In genomic region chr7:97074974-97075373, GRCm38 (mm10) we compare ENCODE assay signal across 21 mouse cellular contexts. TPM values are rescaled to one million over a fixed set of nuclear protein-coding genes. Genes with fewer than 3 reads are reported as not detected.
DNase-seq lines count a peak whose midpoint lies in the region; ATAC-seq and TF ChIP-seq lines count a peak whose summit lies in the region.
"Had no signal": no experiment of that assay in that cellular context is flagged by ENCODE, and none has a peak within 500 bp of the region (broad histone marks: within the 10 kb centered on the region; RNA-seq: fewer than 3 reads in every experiment).

No protein-coding gene starts in this region.

- no peaks in the 10 kb centered on the region for H3K9me3 ChIP-seq in hindbrain, embryonic 16.5 days (ENCODE audit: control insufficient read depth, low read length)
- H3K9me3 ChIP-seq: embryonic facial prominence, embryonic 13.5 days; forebrain, embryonic 13.5 days; hindbrain, embryonic 12.5 days; midbrain, embryonic 10.5 days had no signal

- WGBS in heart, adult 2 months, result 55% methylated on average over 1 of the region's 1 CpGs
- WGBS in hindbrain, embryonic 16.5 days, result 63% methylated on average over 1 of the region's 1 CpGs

- ATAC-seq in megakaryocyte, adult 5-6 weeks (ENCODE audit: poor library complexity, severe bottlenecking), result peak; percentile 66
- ATAC-seq in hindbrain, embryonic 16.5 days, result no peak
- ATAC-seq: forebrain, embryonic 13.5 days; midbrain, embryonic 16.5 days had no signal

- no peak overlapping the region for H3K4me2 ChIP-seq in hindbrain, embryonic 16.5 days (ENCODE audit: low read length)
- H3K4me2 ChIP-seq: embryonic facial prominence, embryonic 13.5 days; forebrain, embryonic 13.5 days; hindbrain, embryonic 12.5 days had no signal

- DNase-seq in heart, adult 2 months, result no peak
- DNase-seq in heart, adult 8-10 months (ENCODE audit: low spot score), result no peak
- DNase-seq in 416B (ENCODE audit: low read depth) (peak; percentile 71), MN1 (ENCODE audit: low spot score) (peak; percentile 80)
- DNase-seq in thymus, postnatal 36 days, result no peak
- DNase-seq: adrenal gland, postnatal 36 days; cerebellum, adult 11 months; cerebellum, postnatal 10 days; kidney, adult 11 months; lung, postnatal 14 days; right cerebral cortex, postnatal 25 days; thymus, postnatal 25 days had no signal

- H3K27me3 ChIP-seq in heart, adult 2 months (ENCODE audit: control insufficient read depth, insufficient read depth, low read length), result no peaks in the 10 kb centered on the region
- no peaks in the 10 kb centered on the region for H3K27me3 ChIP-seq in hindbrain, embryonic 16.5 days (replicated peaks; ENCODE audit: control insufficient read depth, insufficient read depth, low read length)
- H3K27me3 ChIP-seq: embryonic facial prominence, embryonic 13.5 days; forebrain, embryonic 13.5 days; hindbrain, embryonic 12.5 days had no signal

- H3K79me2 ChIP-seq in heart, adult 2 months (replicated peaks; ENCODE audit: control insufficient read depth, insufficient read depth, low read length), result no peaks in the 10 kb centered on the region

- TF ChIP-seq POLR2A in heart, adult 2 months (IDR thresholded peaks at IDR 0.05; ENCODE audit: insufficient read depth, low read depth, low read length), result no peak

- peaks cover 9% of the 10 kb centered on the region for H3K4me1 ChIP-seq in heart, adult 2 months (ENCODE audit: control insufficient read depth, insufficient read depth, low read length)
- H3K4me1 ChIP-seq in hindbrain, embryonic 16.5 days (ENCODE audit: control insufficient read depth, insufficient read depth, low read depth, low read length), result no peaks in the 10 kb centered on the region
- H3K4me1 ChIP-seq: midbrain, embryonic 10.5 days had no signal

- intact Hi-C loops in heart, adult 2 months (cut with DNase I), result loop anchor here (5.0 to 10.0 kb wide), 2 partner anchors 342 to 400 kb away; partner anchors contain the start of gene Thrsp

- no peak overlapping the region for H3K9ac ChIP-seq in heart, adult 2 months (ENCODE audit: low read depth, low read length)
- no peak overlapping the region for H3K9ac ChIP-seq in hindbrain, embryonic 16.5 days (ENCODE audit: low read depth, low read length)
- H3K9ac ChIP-seq: embryonic facial prominence, embryonic 13.5 days; forebrain, embryonic 13.5 days; hindbrain, embryonic 12.5 days had no signal

- no peak for TF ChIP-seq EP300 in heart, adult 2 months (IDR thresholded peaks at IDR 0.05; ENCODE audit: insufficient read depth, low read depth, low read length)

- H3K27ac ChIP-seq in heart, adult 2 months, result peak overlapping the region; percentile 56
- H3K27ac ChIP-seq in hindbrain, embryonic 16.5 days (ENCODE audit: low read depth, low read length), result no peak overlapping the region
- H3K27ac ChIP-seq: embryonic facial prominence, embryonic 13.5 days; forebrain, embryonic 13.5 days; hindbrain, embryonic 12.5 days; kidney, postnatal 0 days; midbrain, embryonic 10.5 days had no signal

- peaks cover 4% of the 10 kb centered on the region; the same call in 1 of the 2 replicates for H3K36me3 ChIP-seq in heart, adult 2 months (ENCODE audit: control insufficient read depth, insufficient read depth, low read length)
- H3K36me3 ChIP-seq in hindbrain, embryonic 16.5 days (ENCODE audit: control insufficient read depth, insufficient read depth, low read length), result no peaks in the 10 kb centered on the region
- H3K36me3 ChIP-seq: embryonic facial prominence, embryonic 13.5 days; hindbrain, embryonic 12.5 days; midbrain, embryonic 10.5 days had no signal

- H3K4me3 ChIP-seq in heart, adult 2 months, result no peak overlapping the region
- no peak overlapping the region for H3K4me3 ChIP-seq in hindbrain, embryonic 16.5 days (ENCODE audit: low read length)
- H3K4me3 ChIP-seq: embryonic facial prominence, embryonic 13.5 days; erythroblast, embryonic 14.5 days; forebrain, embryonic 13.5 days; hindbrain, embryonic 12.5 days; midbrain, embryonic 10.5 days had no signal

- TF ChIP-seq CTCF in heart, adult 2 months (IDR thresholded peaks at IDR 0.05), result no peak

RNA-seq across cellular contexts. Expression of gene Gab2, which starts 6.4 kb away (rescaled TPM):
- total RNA-seq in heart, adult 2 months (2021), result 10 to 100 TPM; 16.4 to 17.6 TPM
- 15.9 and 20.8 TPM in 2 replicates for polyA plus RNA-seq in heart, adult 2 months (2012; rRNA removed)
- 10 to 100 TPM; 14.2 to 17.6 (median 16.2) TPM for total RNA-seq in heart, adult 8-10 months (2022)
- 21.6 and 27.8 TPM in 2 replicates for total RNA-seq in megakaryocyte, adult 5-6 weeks (2015)
- 22.6 and 23.0 TPM in 2 replicates for total RNA-seq in megakaryocyte, adult 5-6 weeks (2017)
- 14.1 and 17.7 TPM in 2 replicates for polyA plus RNA-seq in hindbrain, embryonic 16.5 days (2015; fragmentation: Nextera tagmentation; extraction: Ambion mirVana)

Comparison
In these comparisons a context has a peak if more than half of its experiments do, and no peak if none do; other contexts are left out.
1. DNase-seq: peak in 416B (single experiment) and MN1 (single experiment); none in heart, adult 2 months (0 of 2), heart, adult 8-10 months (single experiment) and thymus, postnatal 36 days (0 of 2).